Mouse (Mus musculus) testis, adult 2 months (tissue): ENCODE data around the gene Theg. TPM values are rescaled to one million over a fixed set of nuclear protein-coding genes. Genes with fewer than 3 reads are reported as not detected.

Source experiments
- H3K27ac ChIP-seq: fragments of 200-500 bp; 2 replicates; pipeline ENCODE4 v1.5.1; 2012; ENCODE audit warnings: low read depth, low read length; ENCODE audit not compliant: control insufficient read depth, insufficient read depth
- H3K27me3 ChIP-seq: fragments of 200-500 bp; 2 replicates; pipeline ENCODE4 v1.6.1; 2012; ENCODE audit warnings: mild to moderate bottlenecking, low read length, moderate library complexity; ENCODE audit not compliant: control insufficient read depth, insufficient read depth
- H3K36me3 ChIP-seq: fragments of 200-500 bp; 2 replicates; pipeline ENCODE4 v1.6.1; 2012; ENCODE audit warnings: mild to moderate bottlenecking, low read length; ENCODE audit not compliant: control insufficient read depth, insufficient read depth
- H3K4me1 ChIP-seq: fragments of 200-500 bp; 2 replicates; pipeline ENCODE4 v1.6.1; 2012; ENCODE audit warnings: low read length; ENCODE audit not compliant: control insufficient read depth, insufficient read depth
- H3K4me3 ChIP-seq: fragments of 200-500 bp; 2 replicates; pipeline ENCODE4 v1.5.1; 2012; ENCODE audit warnings: low read depth, mild to moderate bottlenecking, low read length, moderate library complexity, mixed read lengths; ENCODE audit not compliant: control insufficient read depth
- CTCF ChIP-seq: fragments of 200-500 bp; IDR thresholded peaks from 2 replicates; pipeline ENCODE4 v1.5.1; 2012; ENCODE audit warnings: low read depth, mild to moderate bottlenecking, inconsistent platforms, low read length, moderate library complexity; ENCODE audit not compliant: control insufficient read depth, insufficient read depth, insufficient replicate concordance
- POLR2A ChIP-seq: fragments of 200-500 bp; IDR thresholded peaks from 2 replicates; pipeline ENCODE4 v1.6.1; 2012; ENCODE audit warnings: low read depth, mild to moderate bottlenecking, inconsistent platforms, low read length, moderate library complexity; ENCODE audit not compliant: control insufficient read depth
- polyA plus RNA-seq: library from polyadenylated mRNA; depleted of rRNA; stranded (reverse); fragments of >200 nt; gene quantifications from 2 replicates; pipeline ENCODE4 v1.2.3, GENCODE M21; 2012

The Theg gene
- polyA plus RNA-seq, 1 experiment: 407 TPM

DNA sequence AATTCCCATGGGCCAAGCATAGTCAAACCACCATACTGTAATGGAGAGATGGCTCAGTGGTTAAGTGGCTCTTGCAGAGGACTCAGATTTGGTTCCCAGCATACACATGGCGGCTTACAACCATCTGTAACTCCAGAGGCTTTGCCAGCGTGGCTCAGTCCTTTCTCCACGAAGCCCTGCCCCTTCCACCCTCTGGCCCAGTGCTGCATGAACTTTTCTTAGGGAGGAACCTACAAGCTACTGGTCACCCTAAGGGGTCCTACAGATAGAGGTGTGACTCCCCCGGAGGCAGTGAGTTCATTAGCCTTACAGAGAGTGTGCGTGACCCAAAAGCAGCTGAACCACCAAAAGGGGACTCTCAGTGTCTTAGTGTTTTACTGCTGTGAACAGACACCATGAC is 30.2 kb downstream of the Theg start:
- Histone ChIP-seq H3K4me1 (peaks cover 24% of the 10 kb centered on the region), H3K4me3 (no peak overlapping the region), H3K27ac (no peak overlapping the region), H3K27me3 (no peaks in the 10 kb centered on the region), H3K36me3 (no peaks in the 10 kb centered on the region)
- no peak for TF ChIP-seq POLR2A

DNA sequence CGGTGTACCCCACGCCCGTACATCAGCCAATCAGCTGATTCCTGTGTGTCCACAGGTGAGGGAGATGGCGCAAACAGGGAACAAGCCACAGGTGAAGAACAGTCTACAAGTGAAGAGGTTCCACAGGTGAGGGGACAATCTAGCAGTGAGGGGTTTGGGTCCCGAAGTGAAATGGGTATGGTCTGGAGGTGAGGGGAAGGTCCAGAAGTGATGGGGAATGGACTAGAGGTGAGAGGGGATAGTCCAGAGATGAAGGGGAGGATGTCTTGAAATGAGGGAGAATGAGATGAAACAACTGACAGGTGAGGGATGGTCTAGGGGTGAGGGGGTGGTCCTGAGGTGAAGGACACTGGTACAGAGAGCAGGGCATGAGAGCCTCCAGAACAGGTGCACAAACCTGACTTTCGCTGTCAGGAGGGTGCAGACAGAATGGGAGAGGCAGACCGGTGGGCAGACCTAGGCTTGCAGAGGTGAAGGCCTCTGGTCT is 31.9 kb downstream of the Theg start:
- H3K4me1 ChIP-seq: peaks cover 24% of the 10 kb centered on the region
- peak overlapping the region; percentile 94 for H3K4me3 ChIP-seq
- H3K36me3 ChIP-seq: no peaks in the 10 kb centered on the region
- TF ChIP-seq CTCF (no peak), POLR2A (no peak)
- H3K27ac ChIP-seq: no peak overlapping the region
- no peaks in the 10 kb centered on the region for H3K27me3 ChIP-seq

DNA sequence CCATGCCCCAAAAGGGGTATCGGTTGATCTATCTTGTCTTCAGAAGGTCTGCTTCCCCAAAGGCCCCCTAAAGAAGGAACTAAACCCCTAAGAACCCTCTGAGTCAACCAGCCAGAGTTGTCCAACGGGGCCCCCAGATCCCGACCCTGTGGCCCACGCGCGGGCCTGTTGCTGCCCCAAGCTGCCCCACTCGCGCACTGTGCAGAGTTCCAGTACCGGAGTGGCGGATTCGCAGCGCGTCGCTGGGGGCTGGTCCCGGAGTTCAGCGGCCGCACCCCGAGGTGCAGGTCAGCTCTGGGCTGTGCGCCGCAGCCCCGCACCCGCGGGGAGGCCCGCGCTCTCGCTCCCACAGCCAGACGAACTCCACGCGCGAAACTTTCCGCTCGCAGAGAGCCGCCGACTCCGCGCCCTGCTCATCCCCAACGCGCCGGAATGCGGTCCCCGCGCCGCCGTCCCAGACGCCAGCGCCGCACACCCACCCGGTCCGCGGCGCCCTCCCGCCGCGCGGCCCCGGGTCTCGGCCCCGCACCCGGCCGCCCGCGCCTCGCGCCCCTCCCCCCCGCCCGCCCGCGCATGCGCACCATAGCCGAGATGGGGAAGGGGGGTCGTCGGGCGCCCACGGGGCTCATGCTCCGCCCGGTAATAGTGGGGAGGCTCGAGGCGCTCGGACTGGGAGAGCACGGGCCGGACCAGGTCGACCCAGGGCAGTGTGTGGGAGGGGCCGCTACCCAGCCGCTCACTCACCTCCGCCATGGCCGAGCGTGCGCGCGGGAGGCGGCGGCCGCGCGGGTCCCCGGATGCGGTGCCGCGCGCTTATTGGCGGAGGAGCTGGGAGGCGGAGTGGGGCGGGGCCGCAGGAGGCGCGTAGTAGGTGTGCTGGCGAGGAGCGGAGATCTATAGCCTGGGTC is 32.5 kb downstream of the Theg start, which contains the start of gene Mier2:
Mier2 (minus strand) TSS at position 870 of the 908 bp plus-strand sequence.
- no peaks in the 10 kb centered on the region for H3K27me3 ChIP-seq
- H3K4me1 ChIP-seq: peaks cover 24% of the 10 kb centered on the region
- peak within 1 kb of the TSS; percentile 94 for H3K4me3 ChIP-seq
- no peak for TF ChIP-seq POLR2A
- no peak for TF ChIP-seq CTCF
- H3K36me3 ChIP-seq: no peaks in the 10 kb centered on the region
- H3K27ac ChIP-seq: peak within 1 kb of the TSS; percentile 77

DNA sequence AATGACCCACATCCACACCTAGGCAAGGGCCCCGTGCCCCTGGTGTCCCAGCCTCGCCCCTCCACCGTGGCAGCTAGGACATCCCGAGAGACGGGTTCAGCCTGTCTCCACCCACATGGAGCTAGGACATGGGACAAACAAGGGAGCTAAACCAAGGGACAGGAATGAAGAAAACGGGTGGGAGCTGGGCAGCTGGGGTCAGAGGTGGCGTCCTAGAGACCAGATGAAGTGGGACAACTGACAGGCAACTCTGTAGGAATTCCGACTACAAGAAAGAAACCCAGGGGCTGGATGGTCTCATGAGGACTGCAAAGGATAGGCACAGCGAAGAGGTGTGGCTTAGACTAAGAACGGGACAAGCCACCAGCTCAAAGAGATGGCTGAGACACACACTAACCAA is 33.4 kb downstream of the Theg start:
- H3K4me3 ChIP-seq: no peak overlapping the region
- 0 out of 2 replicates have a peak overlapping the region, but pooled peaks have one; percentile 7 for H3K27ac ChIP-seq
- H3K27me3 ChIP-seq: no peaks in the 10 kb centered on the region

DNA sequence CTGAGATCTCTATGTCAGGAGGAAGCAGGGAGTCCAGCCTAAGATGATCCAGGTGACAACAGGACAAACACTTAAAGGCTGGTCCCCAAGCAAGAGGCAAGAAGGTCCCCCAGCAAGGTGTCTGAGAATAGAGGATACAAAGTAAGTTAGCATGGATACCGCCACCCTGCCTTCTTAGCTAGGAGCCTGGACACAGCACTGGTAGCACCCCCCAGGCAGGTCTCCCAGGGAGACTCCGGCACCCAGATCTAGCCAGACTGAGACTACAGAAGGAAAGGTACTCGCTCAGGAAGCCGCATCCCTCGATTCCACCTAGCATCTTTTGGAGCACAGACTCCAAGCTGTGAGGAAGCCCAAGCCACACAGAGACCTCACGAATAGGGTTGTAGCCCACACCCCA is 34.0 kb downstream of the Theg start:
- H3K27ac ChIP-seq: no peak overlapping the region
- H3K4me3 ChIP-seq: no peak overlapping the region
- TF ChIP-seq CTCF (no peak), POLR2A (no peak)

More for the DNA sequence above, 33.4 kb downstream of the Theg start:
- Histone ChIP-seq H3K4me1 (peaks cover 24% of the 10 kb centered on the region), H3K36me3 (no peaks in the 10 kb centered on the region)
- TF ChIP-seq CTCF: no peak
- no peak for TF ChIP-seq POLR2A

DNA sequence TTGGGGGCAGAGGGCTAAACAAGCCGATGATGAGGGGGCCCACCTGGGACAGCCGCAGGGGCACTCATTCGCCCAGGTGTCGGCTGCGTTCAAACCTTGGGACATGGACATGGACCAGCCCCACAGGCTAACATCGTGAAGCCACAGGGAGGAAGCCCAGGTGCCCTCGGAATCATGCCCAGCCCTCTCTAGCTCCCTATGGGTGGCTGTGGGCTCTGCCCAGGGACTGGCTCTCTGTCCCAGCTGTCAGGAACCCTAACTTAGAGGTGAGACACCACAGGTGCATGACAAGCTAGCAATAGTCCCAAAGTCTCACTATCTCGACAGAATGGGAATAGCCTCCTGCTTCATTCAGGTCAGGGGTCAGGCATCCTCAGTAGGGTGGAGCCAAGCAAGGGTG is 34.6 kb downstream of the Theg start:
- TF ChIP-seq CTCF (no peak), POLR2A (no peak)
- no peaks in the 10 kb centered on the region for H3K27me3 ChIP-seq
- no peaks in the 10 kb centered on the region for H3K36me3 ChIP-seq
- H3K27ac ChIP-seq: no peak overlapping the region
- peaks cover 24% of the 10 kb centered on the region for H3K4me1 ChIP-seq
- H3K4me3 ChIP-seq: no peak overlapping the region

More for the DNA sequence above, 34.0 kb downstream of the Theg start:
- Histone ChIP-seq H3K4me1 (peaks cover 24% of the 10 kb centered on the region), H3K36me3 (no peaks in the 10 kb centered on the region), H3K27me3 (no peaks in the 10 kb centered on the region)

DNA sequence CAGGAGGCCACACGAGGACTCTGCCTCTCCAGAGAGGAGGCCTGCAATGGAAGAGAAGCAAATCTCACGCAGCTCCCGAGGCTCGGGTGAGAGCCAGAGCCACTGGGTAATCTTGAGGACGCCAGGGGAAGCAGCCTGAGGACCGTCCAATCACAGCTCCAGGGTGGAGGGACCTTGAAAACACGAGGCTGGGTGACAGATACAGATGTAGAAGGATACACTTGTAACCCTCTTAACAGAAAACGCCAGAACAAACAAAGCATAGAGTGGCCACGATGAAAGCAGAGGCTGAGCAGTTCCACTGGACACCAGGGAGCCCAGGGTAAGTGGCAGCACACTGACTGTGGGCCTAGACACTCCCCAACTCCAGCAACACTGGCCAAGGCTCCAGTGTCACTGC is 36.8 kb downstream of the Theg start:
- no peak overlapping the region for H3K27ac ChIP-seq
- H3K36me3 ChIP-seq: no peaks in the 10 kb centered on the region
- H3K4me3 ChIP-seq: no peak overlapping the region
- no peaks in the 10 kb centered on the region for H3K27me3 ChIP-seq
- TF ChIP-seq CTCF: no peak
- peak; percentile 40; the same call in 1 of the 2 replicates for TF ChIP-seq POLR2A
- peaks cover 22% of the 10 kb centered on the region for H3K4me1 ChIP-seq
